ENCODE assay signal across 11 mouse cellular contexts in genomic region chr13:30729245-30729644, GRCm38 (mm10). TPM values are rescaled to one million over a fixed set of nuclear protein-coding genes. Genes with fewer than 3 reads are reported as not detected.
DNase-seq lines count a peak whose midpoint lies in the region; ATAC-seq and TF ChIP-seq lines count a peak whose summit lies in the region.
"Had no signal": no experiment of that assay in that cellular context is flagged by ENCODE, and none has a peak within 500 bp of the region (broad histone marks: within the 10 kb centered on the region; RNA-seq: fewer than 3 reads in every experiment).

No protein-coding gene starts in this region.

- no peak overlapping the region for H3K9ac ChIP-seq in heart, embryonic 16.5 days (ENCODE audit: low read length)
- H3K9ac ChIP-seq in hindbrain, embryonic 14.5 days = no peak overlapping the region
- H3K9ac ChIP-seq: embryonic facial prominence, embryonic 15.5 days had no signal

- H3K36me3 ChIP-seq in heart, embryonic 16.5 days (ENCODE audit: control insufficient read depth, insufficient read depth) = no peaks in the 10 kb centered on the region
- H3K36me3 ChIP-seq in hindbrain, embryonic 14.5 days (replicated peaks; ENCODE audit: control insufficient read depth, insufficient read depth) = no peaks in the 10 kb centered on the region
- H3K36me3 ChIP-seq: embryonic facial prominence, embryonic 15.5 days had no signal

- peak; percentile 71 for TF ChIP-seq CTCF in layer of hippocampus, adult 2 months (conservative IDR thresholded peaks at IDR 0.05)

- H3K4me3 ChIP-seq in layer of hippocampus, adult 2 months = no peak overlapping the region
- H3K4me3 ChIP-seq in heart, embryonic 16.5 days (ENCODE audit: low read length) = no peak overlapping the region
- H3K4me3 ChIP-seq in hindbrain, embryonic 14.5 days (replicated peaks; ENCODE audit: low read length) = no peak overlapping the region
- H3K4me3 ChIP-seq: embryonic facial prominence, embryonic 15.5 days had no signal

- WGBS in heart, embryonic 16.5 days = 10% methylated on average over 6 of the region's 6 CpGs
- 62% methylated on average over 6 of the region's 6 CpGs for WGBS in hindbrain, embryonic 14.5 days

- no peak for DNase-seq in layer of hippocampus, adult 2 months (ENCODE audit: low spot score in 2 of 2)
- no peak for DNase-seq in layer of hippocampus, adult 9-11 months
- peak; percentile 37 for DNase-seq in brain, adult 2 months (ENCODE audit: low read depth, low spot score)
- peak; percentile 32 for DNase-seq in lung, postnatal 14 days
- no peak for DNase-seq in urinary bladder, postnatal 25 days (ENCODE audit: low spot score)
- no peak for DNase-seq in hindbrain, embryonic 14.5 days (ENCODE audit: low spot score)
- no peak for DNase-seq in ovary, adult 18-20 months (ENCODE audit: low spot score)

- H3K27me3 ChIP-seq in heart, embryonic 16.5 days (ENCODE audit: control insufficient read depth, insufficient read depth, low read length) = no peaks in the 10 kb centered on the region
- H3K27me3 ChIP-seq in hindbrain, embryonic 14.5 days (ENCODE audit: control insufficient read depth, insufficient read depth, low read length) = no peaks in the 10 kb centered on the region
- H3K27me3 ChIP-seq: embryonic facial prominence, embryonic 15.5 days had no signal

- H3K9me3 ChIP-seq in heart, embryonic 16.5 days (replicated peaks; ENCODE audit: control insufficient read depth, low read length) = no peaks in the 10 kb centered on the region
- no peaks in the 10 kb centered on the region for H3K9me3 ChIP-seq in hindbrain, embryonic 14.5 days (ENCODE audit: control insufficient read depth, low read length)
- H3K9me3 ChIP-seq: embryonic facial prominence, embryonic 15.5 days had no signal

- no peak for ATAC-seq in heart, embryonic 16.5 days (replicated peaks; ENCODE audit: extremely low read depth, insufficient read depth, low FRiP score)
- no peak for ATAC-seq in hindbrain, embryonic 14.5 days (ENCODE audit: low FRiP score)

- H3K27ac ChIP-seq in layer of hippocampus, adult 2 months = no peak overlapping the region
- no peak overlapping the region for H3K27ac ChIP-seq in heart, embryonic 16.5 days (ENCODE audit: low read length)
- no peak overlapping the region for H3K27ac ChIP-seq in hindbrain, embryonic 14.5 days
- H3K27ac ChIP-seq: embryonic facial prominence, embryonic 15.5 days had no signal

- peak overlapping the region; percentile 42 for H3K4me2 ChIP-seq in heart, embryonic 16.5 days (ENCODE audit: low read depth, low read length)
- no peak overlapping the region for H3K4me2 ChIP-seq in hindbrain, embryonic 14.5 days (replicated peaks)
- H3K4me2 ChIP-seq: embryonic facial prominence, embryonic 15.5 days had no signal

- H3K4me1 ChIP-seq in heart, embryonic 16.5 days (ENCODE audit: control insufficient read depth, insufficient read depth, low read length) = peaks cover 3% of the 10 kb centered on the region; the same call in 1 of the 2 replicates
- peaks cover 4% of the 10 kb centered on the region; the same call in 1 of the 2 replicates for H3K4me1 ChIP-seq in hindbrain, embryonic 14.5 days (replicated peaks; ENCODE audit: control insufficient read depth, insufficient read depth, low read length)

RNA-seq across cellular contexts. Expression of gene Irf4, which starts 19.8 kb away (rescaled TPM):
- total RNA-seq in layer of hippocampus, adult 2 months (2021) = under 1 TPM; 0.13 to 0.47 TPM
- polyA plus RNA-seq in heart, embryonic 16.5 days (2015; fragmentation: Nextera tagmentation; extraction: Ambion mirVana) = 0.22 and 0.24 TPM in 2 replicates
- 0.08 and 0.25 TPM in 2 replicates for polyA plus RNA-seq in hindbrain, embryonic 14.5 days (2014; fragmentation: Nextera tagmentation; extraction: Ambion mirVana)
- total RNA-seq: MEL had no signal
- polyA plus RNA-seq: neural tube, embryonic 11.5 days had no signal

Comparison
In these comparisons a context has a peak if more than half of its experiments do, and no peak if none do; other contexts are left out.
1. DNase-seq: peak in brain, adult 2 months (single experiment) and lung, postnatal 14 days (single experiment); none in layer of hippocampus, adult 2 months (0 of 2), layer of hippocampus, adult 9-11 months (single experiment), urinary bladder, postnatal 25 days (single experiment), hindbrain, embryonic 14.5 days (single experiment) and ovary, adult 18-20 months (single experiment).